Mouse (Mus musculus) liver, postnatal 0 days (tissue): ENCODE measurements around the gene Fam162a. TPM values are rescaled to one million over a fixed set of nuclear protein-coding genes. Genes with fewer than 3 reads are reported as not detected.
"Not testable (repeated sequence)": the region's sequence is repeated elsewhere in the genome, so short reads cannot be mapped to it uniquely, and the experiment has no call there.

ENCODE experiments used
- ATAC-seq: fragments of 200-750 bp; cut with Nextera tagmentation; 2 replicates; pipeline ENCODE4 v1.8.0; 2017; ENCODE audit warnings: mild to moderate bottlenecking, moderate library complexity
- DNase-seq: peaks from one replicate; pipeline ENCODE4 v3.0.0-alpha.2; 2016
- H3K27ac ChIP-seq: fragments of 300-500 bp; sonication (generic); 2 replicates; pipeline ENCODE4 v1.5.1; 2014; ENCODE audit warnings: antibody characterized with exemption, moderate library complexity, mild to moderate bottlenecking, low read depth
- H3K27me3 ChIP-seq: fragments of 300-500 bp; sonication (generic); 2 replicates; pipeline ENCODE4 v1.6.1; 2014; ENCODE audit warnings: low read length, control low read depth, mixed read lengths; ENCODE audit not compliant: insufficient read depth
- H3K36me3 ChIP-seq: fragments of 300-500 bp; sonication (generic); replicated peaks from 2 replicates; pipeline ENCODE4 v1.6.1; 2014; ENCODE audit warnings: mild to moderate bottlenecking, control low read depth, low read length, moderate library complexity, mixed read lengths; ENCODE audit not compliant: insufficient read depth
- H3K4me1 ChIP-seq: fragments of 300-500 bp; sonication (generic); 2 replicates; pipeline ENCODE4 v1.6.1; 2014; ENCODE audit warnings: antibody characterized with exemption, mild to moderate bottlenecking, control low read depth; ENCODE audit not compliant: insufficient read depth
- H3K4me2 ChIP-seq: fragments of 300-500 bp; sonication (generic); 2 replicates; pipeline ENCODE4 v1.6.1; 2014; ENCODE audit warnings: low read depth, mild to moderate bottlenecking, low read length, moderate library complexity, mixed read lengths
- H3K4me3 ChIP-seq: fragments of 300-500 bp; sonication (generic); 2 replicates; pipeline ENCODE4 v1.5.1; 2014; ENCODE audit warnings: low read depth, low read length
- H3K9ac ChIP-seq: fragments of 300-500 bp; sonication (generic); replicated peaks from 2 replicates; pipeline ENCODE4 v1.6.1; 2014; ENCODE audit warnings: mild to moderate bottlenecking, moderate library complexity
- H3K9me3 ChIP-seq: fragments of 300-500 bp; sonication (generic); 2 replicates; pipeline ENCODE4 v1.6.1; 2016; ENCODE audit warnings: mild to moderate bottlenecking, control low read depth, low read length, mixed read lengths
- CTCF ChIP-seq: sonication (generic); IDR thresholded peaks from 2 replicates; pipeline ENCODE4 v1.5.1; 2016; ENCODE audit warnings: antibody characterized with exemption, low read depth
- EP300 ChIP-seq: IDR thresholded peaks from 2 replicates; pipeline ENCODE4 v1.6.1; 2016; ENCODE audit warnings: antibody characterized with exemption, low read depth, mild to moderate bottlenecking
- WGBS: fragments of 180-500 bp; shearing (Covaris S2); extraction: QIAGEN DNeasy Blood & Tissue Kit; methylation state at CpG from one replicate; pipeline ENCODE4 v1.1.7; 2014; ENCODE audit not compliant: insufficient replicate concordance; 5-methylcytosine and 5-hydroxymethylcytosine counted together
- polyA plus RNA-seq: library from polyadenylated mRNA; unstranded; fragments of >200 nt; fragmentation: Nextera tagmentation; extraction: Ambion mirVana; gene quantifications from 2 replicates; pipeline ENCODE4 v1.2.1, GENCODE M21; 2015

Fam162a gene
- polyA plus RNA-seq, 1 experiment from 2014 or later, result 193 TPM

GRCm38 (mm10) chr16:36064904-36065303, 6.5 kb downstream of the Fam162a start:
- Histone ChIP-seq H3K4me2 (no peak overlapping the region), H3K4me1 (peaks cover 22% of the 10 kb centered on the region)
- WGBS, result 78% methylated on average over 5 of the region's 5 CpGs

DNA sequence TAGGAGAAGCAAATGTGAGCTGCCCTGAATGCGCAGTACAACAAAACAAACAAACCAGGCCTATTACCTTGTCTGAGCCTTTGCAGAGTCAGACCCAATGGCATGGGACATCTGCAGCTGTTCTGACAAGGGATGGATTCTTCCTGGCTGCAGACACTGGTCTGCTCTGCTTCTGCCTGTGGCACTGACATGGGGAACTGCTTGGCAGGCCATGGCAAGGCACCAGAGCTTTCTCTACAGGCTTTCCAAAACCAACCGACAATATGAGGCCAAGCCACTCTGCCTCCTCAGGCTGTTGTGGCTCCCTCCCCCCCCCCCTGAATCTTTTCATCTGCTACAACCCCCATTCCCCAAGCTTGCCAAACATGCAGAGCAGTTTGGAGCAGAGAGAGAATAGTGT, 8.1 kb downstream of the Fam162a start:
- H3K9me3 ChIP-seq, result no peaks in the 10 kb centered on the region
- no peaks in the 10 kb centered on the region for H3K27me3 ChIP-seq
- peaks cover 2% of the 10 kb centered on the region; the same call in 1 of the 2 replicates for H3K36me3 ChIP-seq
- no peak overlapping the region for H3K4me2 ChIP-seq
- no peak overlapping the region for H3K4me3 ChIP-seq
- H3K27ac ChIP-seq, result no peak overlapping the region
- TF ChIP-seq EP300, result no peak
- TF ChIP-seq CTCF, result no peak
- 82% methylated on average over 2 of the region's 2 CpGs for WGBS
- DNase-seq (no peak), ATAC-seq (no peak)
- H3K9ac ChIP-seq, result no peak overlapping the region
- peaks cover 11% of the 10 kb centered on the region for H3K4me1 ChIP-seq

More at GRCm38 (mm10) chr16:36064904-36065303, 6.5 kb downstream of the Fam162a start:
- peaks cover 2% of the 10 kb centered on the region; the same call in 1 of the 2 replicates for H3K36me3 ChIP-seq
- H3K9ac ChIP-seq, result no peak overlapping the region
- DNase-seq (no peak), ATAC-seq (no peak)
- H3K27me3 ChIP-seq, result no peaks in the 10 kb centered on the region
- TF ChIP-seq CTCF, result no peak
- TF ChIP-seq EP300, result no peak
- no peak overlapping the region for H3K4me3 ChIP-seq
- H3K27ac ChIP-seq, result no peak overlapping the region
- no peaks in the 10 kb centered on the region for H3K9me3 ChIP-seq

GRCm38 (mm10) chr16:36062534-36062933, 8.9 kb downstream of the Fam162a start:
- not testable (repeated sequence) for DNase-seq, H3K27me3 ChIP-seq, H3K27ac ChIP-seq, H3K4me1 ChIP-seq, H3K36me3 ChIP-seq, H3K4me3 ChIP-seq, H3K9me3 ChIP-seq, H3K4me2 ChIP-seq, ATAC-seq, H3K9ac ChIP-seq
- WGBS, result 56% methylated on average over 1 of the region's 1 CpGs

DNA sequence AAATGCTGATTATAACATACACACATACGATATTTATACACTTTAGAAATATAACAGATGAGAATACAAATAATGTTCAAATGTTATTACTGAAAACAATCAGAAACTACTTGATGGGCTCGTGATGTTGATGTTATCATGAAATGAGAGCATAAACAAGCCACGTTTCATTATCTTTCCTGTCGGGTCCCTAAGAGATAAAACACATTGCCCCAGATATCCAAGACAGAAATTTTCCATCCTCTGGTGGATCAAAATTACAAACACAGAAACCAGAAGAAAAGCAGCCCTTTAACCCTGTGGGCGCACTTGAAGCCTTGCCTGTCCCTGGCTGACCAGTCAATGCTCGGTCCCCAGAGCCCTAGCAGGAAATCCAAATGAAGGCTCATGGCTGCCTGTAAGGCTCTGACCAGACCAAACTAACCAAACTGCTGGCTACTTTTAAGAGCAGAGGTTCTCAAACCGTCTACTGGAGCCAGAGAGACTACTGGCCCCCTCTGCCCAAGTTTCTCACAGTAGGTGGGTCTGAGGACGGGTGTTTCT, 13.4 kb downstream of the Fam162a start:
- DNase-seq (no peak), ATAC-seq (no peak)
- Histone ChIP-seq H3K27ac (no peak overlapping the region), H3K4me3 (no peak overlapping the region), H3K27me3 (no peaks in the 10 kb centered on the region), H3K4me1 (no peaks in the 10 kb centered on the region), H3K4me2 (no peak overlapping the region), H3K9ac (no peak overlapping the region), H3K9me3 (no peaks in the 10 kb centered on the region), H3K36me3 (peaks cover 13% of the 10 kb centered on the region)
- WGBS, result 68% methylated on average over 8 of the region's 8 CpGs
- no peak for TF ChIP-seq CTCF
- TF ChIP-seq EP300, result no peak

GRCm38 (mm10) chr16:36056416-36056815, 15.0 kb downstream of the Fam162a start:
- Histone ChIP-seq H3K27me3 (no peaks in the 10 kb centered on the region), H3K9me3 (no peaks in the 10 kb centered on the region), H3K4me2 (no peak overlapping the region), H3K4me3 (no peak overlapping the region), H3K9ac (no peak overlapping the region), H3K36me3 (peaks cover 24% of the 10 kb centered on the region), H3K4me1 (no peaks in the 10 kb centered on the region), H3K27ac (no peak overlapping the region)
- 86% methylated on average over 11 of the region's 11 CpGs for WGBS
- ATAC-seq (no peak), DNase-seq (no peak)
- TF ChIP-seq EP300 (no peak), CTCF (no peak)

DNA sequence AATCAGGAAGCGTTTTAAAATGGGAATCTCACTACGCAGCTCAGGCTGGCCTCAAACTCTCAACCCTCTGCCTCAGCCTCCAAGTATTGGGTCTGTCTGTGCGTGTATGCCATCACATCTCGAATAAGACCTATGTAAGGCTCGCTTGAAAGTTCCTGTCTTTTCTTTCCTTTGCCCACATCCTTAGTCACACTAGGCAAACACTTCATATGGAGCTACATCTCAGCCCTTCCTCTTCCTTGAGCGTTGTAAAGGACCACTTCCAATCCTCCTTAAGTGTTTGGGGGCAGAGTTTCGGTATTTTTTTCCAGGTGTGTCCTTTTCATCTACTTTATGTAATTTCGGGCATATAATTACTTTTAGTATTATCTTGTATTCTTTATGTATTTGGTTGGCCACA, 16.5 kb downstream of the Fam162a start:
- H3K27me3 ChIP-seq, result no peaks in the 10 kb centered on the region
- TF ChIP-seq CTCF (no peak), EP300 (no peak)
- H3K4me1 ChIP-seq, result no peaks in the 10 kb centered on the region
- no peak overlapping the region for H3K27ac ChIP-seq
- H3K36me3 ChIP-seq, result peaks cover 36% of the 10 kb centered on the region
- H3K9ac ChIP-seq, result no peak overlapping the region
- no peak overlapping the region for H3K4me3 ChIP-seq
- no peak overlapping the region for H3K4me2 ChIP-seq
- no peaks in the 10 kb centered on the region for H3K9me3 ChIP-seq
- DNase-seq (no peak), ATAC-seq (no peak)
- 92% methylated on average over 8 of the region's 8 CpGs for WGBS
